Mouse (Mus musculus) heart, postnatal 10 days (tissue): ENCODE measurements around the gene Gm28041. TPM values are rescaled to one million over a fixed set of nuclear protein-coding genes. Genes with fewer than 3 reads are reported as not detected.

ENCODE experiments used
- total RNA-seq, 2 experiments: library from RNA; stranded (reverse); gene quantifications; 2 replicates each; pipeline ENCODE4 v1.2.3; 2021

The Gm28041 gene
- total RNA-seq, 2 experiments from 2014 or later: 0.57 to 1.6 TPM

Other genes with a start within 250 kb of the Gm28041 start
- gene Rsl1, start 202.6 kb downstream of the Gm28041 start, total RNA-seq: 1 to 10 TPM; 3.3 to 4.7 TPM
- gene Zfp455, start 181.2 kb downstream of the Gm28041 start, total RNA-seq: 1 to 10 TPM in 1 of 2 experiments, under 1 TPM in 1; 0.98 to 1.4 TPM
- 1 to 10 TPM; 2.1 to 2.8 TPM for gene Zfp458, start 97.3 kb downstream of the Gm28041 start, total RNA-seq
- gene Zfp457, start 69.2 kb downstream of the Gm28041 start, total RNA-seq: 1 to 10 TPM; 2.7 to 3.9 TPM
- gene Zfp595, start 43.2 kb downstream of the Gm28041 start, total RNA-seq: 1 to 10 TPM; 2.0 to 2.8 TPM
- gene Gm28044, start 15.2 kb downstream of the Gm28041 start, total RNA-seq: 1 to 10 TPM; 1.0 to 2.4 TPM
- gene Zfp953, start 15.1 kb downstream of the Gm28041 start, total RNA-seq: 1 to 10 TPM; 1.6 to 1.9 TPM
- gene Zfp456, start 77 bp upstream of the Gm28041 start, total RNA-seq: under 1 TPM; 0.53 to 0.92 TPM
- 1 to 10 TPM; 1.5 to 2.3 TPM for gene Zfp429, start 24.1 kb upstream of the Gm28041 start, total RNA-seq
- gene Zfp459, start 45.7 kb upstream of the Gm28041 start, total RNA-seq: under 1 TPM in 1 of 2 experiments, not detected in 1; 0.25 TPM
- 1 to 10 TPM; 4.5 to 5.6 TPM for gene Zfp874a, start 75.9 kb upstream of the Gm28041 start, total RNA-seq
- gene Zfp874b, start 108.5 kb upstream of the Gm28041 start, total RNA-seq: 10 to 100 TPM; 11.8 to 17.4 TPM
- gene Zfp58, start 124.8 kb upstream of the Gm28041 start, total RNA-seq: 1 to 10 TPM; 5.2 to 5.9 TPM
- not detected for gene Gm26965, start 150.4 kb upstream of the Gm28041 start, total RNA-seq
- 10 to 100 TPM in 1 of 2 experiments, 1 to 10 TPM in 1; 9.1 to 14.8 TPM for gene Zfp87, start 150.4 kb upstream of the Gm28041 start, total RNA-seq
- 1 to 10 TPM; 5.7 to 6.4 TPM for gene Zfp748, start 178.1 kb upstream of the Gm28041 start, total RNA-seq
- 1 to 10 TPM; 4.0 to 5.5 TPM for gene Zfp729b, start 234.0 kb upstream of the Gm28041 start, total RNA-seq